Mouse (Mus musculus): ENCODE measurements around the gene Crym. TPM values are rescaled to one million over a fixed set of nuclear protein-coding genes. Genes with fewer than 3 reads are reported as not detected.

Gene Crym
- total RNA-seq, 1 experiment from 2014 or later, result 1.6 TPM

GRCm38 (mm10) chr7:120163581-120164251 lies 38.2 kb downstream of the Crym start:
- no peak for DNase-seq

GRCm38 (mm10) chr7:120158121-120158613 lies 43.7 kb downstream of the Crym start:
- no peak for DNase-seq

GRCm38 (mm10) chr7:120157575-120158061 lies 44.3 kb downstream of the Crym start:
- no peak for DNase-seq

- no peak for DNase-seq
These were observed 45.0 kb downstream of the Crym start for GRCm38 (mm10) chr7:120156841-120157409.

GRCm38 (mm10) chr7:120150898-120151297 lies 51.0 kb downstream of the Crym start:
- DNase-seq, result no peak

GRCm38 (mm10) chr7:120150257-120150656 lies 51.7 kb downstream of the Crym start:
- DNase-seq, result no peak

GRCm38 (mm10) chr7:120145191-120145590 lies 56.7 kb downstream of the Crym start, which contains the start of gene Zp2:
Gene Zp2, minus strand, starts transcription at chr7:120145291.
- no peak for DNase-seq

GRCm38 (mm10) chr7:120142743-120143142 lies 59.2 kb downstream of the Crym start:
- no peak for DNase-seq

Other genes with a start within 250 kb of the Crym start
- not detected in 2 replicates for gene Dnah3, start 106.8 kb downstream of the Crym start, total RNA-seq (2021)
- 80.3 and 83.9 TPM in 2 replicates for gene Tmem159, start 99.8 kb downstream of the Crym start, total RNA-seq (2021)
- gene Zp2, start 56.8 kb downstream of the Crym start, total RNA-seq (2021), result 0.36 TPM in 1 of 2 replicates, not detected in the other
- 0.24 and 0.48 TPM in 2 replicates for gene Anks4b, start 28.3 kb downstream of the Crym start, total RNA-seq (2021)
- gene Abca14, start 1.9 kb upstream of the Crym start, total RNA-seq (2021), result not detected in 2 replicates
- gene Abca15, start 126.6 kb upstream of the Crym start, total RNA-seq (2021), result not detected in 2 replicates
- not detected in 2 replicates for gene Abca16, start 207.5 kb upstream of the Crym start, total RNA-seq (2021)

Measured in adrenal gland, postnatal 25 days (tissue).